Mouse (Mus musculus): ENCODE data around the gene Sec22b. TPM values are rescaled to one million over a fixed set of nuclear protein-coding genes. Genes with fewer than 3 reads are reported as not detected.

Sec22b gene
- total RNA-seq, 1 experiment from 2014 or later: 129 TPM

GRCm38 (mm10) chr3:97940511-97941204 is 39.7 kb downstream of the Sec22b start:
- no peak for DNase-seq

DNA sequence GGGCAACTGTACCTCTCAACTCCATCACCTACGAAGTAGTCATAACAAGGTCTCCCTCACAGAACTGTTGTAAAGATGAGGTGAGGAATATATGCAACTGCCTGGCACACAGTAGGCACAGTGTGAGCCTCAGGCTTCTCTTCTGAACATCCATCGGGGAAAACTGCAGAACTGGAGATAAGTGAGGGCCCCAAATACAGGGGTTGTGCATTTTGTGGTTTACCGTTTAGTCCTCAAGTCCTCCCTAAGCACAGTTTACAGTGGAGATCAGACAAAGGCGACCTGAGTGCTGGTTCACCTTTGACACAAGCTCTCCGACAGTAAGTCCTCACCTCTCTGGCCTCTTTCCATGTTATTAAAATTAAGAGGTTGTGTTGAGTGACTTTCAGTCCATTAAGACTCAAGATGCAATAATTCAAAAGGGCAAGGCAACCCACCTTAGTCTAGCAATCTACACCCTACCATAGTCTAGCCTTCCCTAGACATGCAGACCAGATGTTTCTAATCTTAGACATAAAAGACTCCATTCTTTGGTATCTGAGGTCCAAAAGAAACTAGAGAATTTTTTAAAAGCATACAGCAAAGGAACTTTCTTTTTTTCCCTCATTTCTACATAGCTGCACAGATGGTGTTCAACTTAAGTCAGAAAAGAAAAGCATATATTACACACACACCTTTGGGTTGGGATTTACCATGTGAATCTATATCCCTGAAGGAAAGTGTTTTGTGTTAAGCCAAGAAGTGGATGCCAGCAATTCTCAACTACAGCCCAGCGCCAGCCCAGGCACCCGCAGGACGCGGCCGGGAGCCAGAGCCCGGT is 40.7 kb downstream of the Sec22b start:
- no peak for DNase-seq

DNA sequence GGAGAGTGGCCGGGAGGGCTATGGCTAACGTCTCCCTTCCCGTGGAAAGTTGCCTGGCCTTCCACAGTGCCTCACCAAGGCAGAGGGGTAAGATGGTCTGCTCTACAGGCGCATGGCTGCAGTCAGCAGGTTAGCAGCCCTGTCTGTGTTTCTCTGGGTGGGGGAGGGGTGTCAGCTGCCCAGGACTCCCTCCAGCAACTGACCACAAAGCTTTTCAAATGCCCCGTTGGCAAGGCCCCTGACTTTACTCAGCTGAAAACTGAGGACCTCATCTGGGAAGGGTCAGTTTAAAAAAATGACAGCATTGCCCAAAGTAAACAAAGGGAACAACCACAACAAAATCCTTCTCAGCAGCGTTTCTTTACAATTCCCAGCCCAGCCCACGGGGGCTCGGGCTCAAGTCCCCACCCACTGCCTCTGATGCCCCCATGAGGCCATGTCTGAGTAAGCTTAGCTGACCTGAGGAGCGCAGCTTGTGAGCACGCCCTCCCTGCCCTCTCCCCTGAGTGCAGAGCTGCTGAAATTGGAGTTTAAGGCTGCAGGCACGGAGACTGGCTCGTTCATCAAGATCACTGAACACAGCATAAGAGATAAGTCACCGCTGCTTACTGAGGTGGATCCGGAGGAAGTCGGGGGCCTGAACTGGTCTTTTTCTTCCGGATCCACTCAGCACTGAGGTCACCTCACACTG is 41.4 kb downstream of the Sec22b start:
- DNase-seq: peak; percentile 8

DNA sequence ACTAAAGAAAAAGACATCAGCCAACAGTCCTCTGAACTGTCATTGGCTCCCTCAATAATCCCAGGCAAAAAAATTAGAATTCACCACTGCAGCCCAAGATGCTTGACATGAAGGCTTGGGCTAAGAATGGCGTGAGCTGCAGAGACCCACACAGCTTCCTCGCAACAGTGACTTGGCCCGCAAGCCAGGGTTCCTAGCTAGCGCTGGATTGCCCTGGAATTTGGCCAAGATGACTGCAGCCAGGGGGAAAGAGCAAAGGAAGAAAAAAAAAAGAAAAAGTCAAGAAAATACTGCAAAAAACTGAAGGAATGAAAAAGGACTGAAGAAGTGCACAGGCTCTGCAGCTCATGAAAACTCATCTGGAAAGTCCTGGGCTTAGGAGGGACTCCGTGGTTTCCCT is 43.5 kb downstream of the Sec22b start:
- DNase-seq: peak; percentile 28

DNA sequence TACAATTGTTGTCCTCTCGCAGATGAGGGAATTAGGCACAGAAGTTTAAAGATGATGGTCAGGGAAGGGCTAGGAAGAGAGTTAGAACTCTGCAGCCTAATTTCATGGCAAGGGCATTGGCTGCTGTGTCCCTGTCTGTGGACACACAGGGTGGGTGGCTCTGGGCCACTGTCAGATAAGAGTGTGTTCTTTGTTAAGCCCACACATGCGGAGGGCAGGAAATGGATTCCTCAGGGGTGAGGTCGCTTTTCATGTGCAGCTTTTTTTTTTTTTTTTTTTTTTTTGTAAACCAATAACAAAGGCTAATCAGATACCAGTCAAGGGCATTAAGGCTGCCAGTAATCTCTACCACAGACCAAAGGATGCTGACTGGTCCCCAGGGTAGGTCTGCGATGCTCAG is 45.4 kb downstream of the Sec22b start:
- no peak for DNase-seq

- DNase-seq: no peak
Measured at GRCm38 (mm10) chr3:97948518-97948917, 47.5 kb downstream of the Sec22b start.

DNA sequence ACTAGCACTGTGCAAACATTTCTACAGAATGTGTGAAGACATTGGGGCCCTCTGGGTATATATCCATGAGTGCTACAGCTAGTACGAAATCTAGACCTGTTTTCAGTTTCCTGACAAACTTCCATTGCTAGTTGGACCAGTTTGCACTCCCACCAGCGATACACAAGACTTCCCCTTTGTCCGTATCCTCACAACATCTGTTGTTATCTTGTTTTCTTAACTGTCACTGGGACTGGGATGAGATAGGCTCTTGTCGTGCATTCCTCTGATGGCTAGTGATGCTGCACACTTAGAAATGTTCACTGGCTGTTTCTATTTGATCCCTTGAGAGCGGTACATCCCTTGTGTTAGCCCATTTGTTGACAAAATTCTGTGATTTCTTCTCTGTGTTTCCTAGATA is 49.0 kb downstream of the Sec22b start:
- no peak for DNase-seq

DNA sequence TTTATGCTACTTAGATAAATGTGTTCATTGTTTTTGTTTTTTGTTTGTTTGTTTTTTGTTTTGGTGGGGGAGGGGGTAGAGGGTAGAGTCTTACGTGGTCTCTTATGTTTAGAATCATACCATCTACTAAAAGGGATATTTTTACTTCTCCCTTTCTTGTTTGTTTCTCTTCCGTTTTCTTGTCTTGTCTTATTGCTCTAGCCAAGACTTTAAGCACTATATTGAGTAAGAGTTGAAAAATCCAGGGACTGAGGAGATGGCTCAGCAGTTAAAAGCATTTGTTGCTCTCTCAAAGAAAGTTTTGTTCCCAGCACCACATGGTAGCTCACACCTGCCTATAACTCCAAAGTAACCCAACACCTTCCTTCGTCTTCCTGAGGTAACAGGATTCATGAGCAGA is 50.1 kb downstream of the Sec22b start:
- no peak for DNase-seq

DNA sequence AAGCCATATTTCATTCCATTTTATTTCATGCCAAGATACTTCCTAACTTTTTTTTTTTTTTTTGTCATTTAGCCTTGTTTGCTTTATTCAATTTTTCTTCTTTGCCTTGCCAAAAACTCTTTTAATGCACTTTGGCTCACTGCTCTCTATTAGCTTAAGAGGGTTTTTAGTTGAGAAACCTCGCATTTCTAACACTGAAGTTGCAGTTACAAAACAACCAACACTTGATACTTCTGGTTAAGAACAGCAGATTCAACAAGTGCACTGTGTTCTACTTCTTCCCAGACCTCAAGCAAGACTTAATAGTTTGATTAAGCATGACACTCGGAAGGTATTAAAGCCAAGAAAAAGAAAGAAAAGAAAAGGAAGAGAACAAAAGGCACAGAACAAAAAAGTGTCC is 52.2 kb downstream of the Sec22b start:
- DNase-seq: no peak

DNA sequence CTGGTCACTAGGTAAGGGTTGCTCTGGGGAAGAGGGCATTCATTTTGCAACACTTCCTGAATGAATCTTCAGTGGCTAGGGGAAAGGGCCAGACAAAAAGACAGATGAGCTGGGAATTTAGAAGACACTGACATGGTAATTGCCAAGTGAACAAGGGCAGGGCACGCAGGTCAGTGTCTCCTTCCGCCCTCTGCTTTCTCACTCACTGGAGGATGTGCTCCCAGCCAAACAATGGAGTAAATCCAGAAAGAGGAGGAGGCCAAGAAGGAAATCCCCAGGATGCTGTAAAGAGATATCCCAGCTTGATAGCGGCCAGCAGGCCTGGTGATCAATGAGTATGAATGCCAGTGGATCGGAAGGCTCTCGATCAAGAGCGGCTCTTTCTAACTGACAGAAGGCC is 55.3 kb downstream of the Sec22b start:
- DNase-seq: no peak

DNA sequence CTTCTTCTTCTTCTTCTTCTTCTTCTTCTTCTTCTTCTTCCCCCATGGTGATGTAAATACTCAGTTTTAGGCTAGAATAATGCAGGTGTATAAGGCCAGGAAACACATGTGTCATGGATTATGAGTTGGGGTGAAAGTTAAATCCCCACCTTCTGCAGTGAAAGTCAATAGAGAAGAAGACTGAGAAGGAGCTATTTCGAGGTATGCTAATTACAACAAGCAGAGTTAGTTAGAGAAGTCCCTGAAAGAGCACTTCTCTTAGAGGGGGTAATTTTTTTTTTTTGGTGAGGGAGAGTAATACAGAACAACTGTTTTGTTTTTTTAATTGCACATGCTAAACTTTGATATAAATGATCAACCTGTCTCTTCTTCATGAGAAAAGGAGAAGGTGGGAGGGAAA is 55.9 kb downstream of the Sec22b start:
- no peak for DNase-seq

- no peak for DNase-seq
Measured at GRCm38 (mm10) chr3:97960783-97961594, 60.0 kb downstream of the Sec22b start.

DNA sequence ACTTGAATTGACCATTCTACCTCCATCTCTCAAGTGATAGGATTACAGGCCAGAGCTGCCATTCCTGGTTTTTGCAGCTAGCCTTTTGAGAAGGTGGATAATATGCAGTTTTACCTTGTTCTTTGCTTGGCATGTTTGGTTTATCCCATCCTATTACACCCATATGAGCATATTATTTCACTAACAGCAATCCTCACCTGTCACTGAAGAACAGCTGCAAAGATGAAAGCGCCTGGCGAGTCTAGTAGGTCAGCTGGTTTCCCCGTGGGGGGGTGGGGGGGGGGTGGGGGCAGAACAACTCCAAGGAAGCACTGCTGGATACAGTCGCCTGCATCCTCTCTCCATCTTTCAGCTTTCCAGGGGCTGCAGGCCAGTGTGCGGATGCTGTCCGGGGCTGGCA is 61.0 kb downstream of the Sec22b start:
- no peak for DNase-seq

- DNase-seq: no peak
Measured at GRCm38 (mm10) chr3:97964878-97965353, 63.9 kb downstream of the Sec22b start.

DNA sequence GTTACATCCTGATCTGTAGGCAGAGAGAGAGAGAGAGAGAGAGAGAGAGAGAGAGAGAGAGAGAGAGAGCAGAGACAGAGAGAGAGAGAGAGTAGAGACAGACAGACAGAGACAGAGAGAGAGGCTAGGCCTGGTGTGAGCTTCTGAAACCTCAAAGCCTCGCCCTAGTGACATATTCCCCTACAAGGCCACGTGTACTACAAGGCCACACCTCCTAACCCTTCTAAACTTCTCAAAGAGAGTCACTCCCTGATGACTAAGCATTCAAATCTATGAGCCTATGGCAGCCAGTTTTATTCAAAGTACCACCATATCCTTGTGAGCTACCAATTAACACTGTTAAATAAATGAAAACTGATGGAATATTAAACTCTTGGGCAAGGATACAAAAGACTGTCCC is 66.6 kb downstream of the Sec22b start:
- no peak for DNase-seq

DNA sequence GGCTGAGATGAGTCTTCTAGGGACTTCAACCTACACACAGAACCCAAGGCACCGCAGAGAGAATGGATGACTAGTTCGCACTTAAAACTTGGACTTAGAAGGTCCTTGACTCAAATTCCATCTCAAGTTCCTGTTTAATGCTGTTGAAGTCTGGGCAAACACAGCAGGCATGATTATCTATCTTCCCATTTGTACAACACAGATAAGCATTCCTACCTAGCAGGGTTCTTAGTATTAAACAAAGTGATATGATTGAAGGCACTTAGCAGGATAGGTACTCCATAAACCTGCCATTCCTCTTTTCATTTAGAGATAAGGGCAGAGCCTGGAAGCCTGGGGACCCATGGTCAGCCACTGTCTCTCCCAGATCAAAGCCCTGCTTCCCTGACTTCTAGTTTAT is 67.2 kb downstream of the Sec22b start:
- no peak for DNase-seq

DNA sequence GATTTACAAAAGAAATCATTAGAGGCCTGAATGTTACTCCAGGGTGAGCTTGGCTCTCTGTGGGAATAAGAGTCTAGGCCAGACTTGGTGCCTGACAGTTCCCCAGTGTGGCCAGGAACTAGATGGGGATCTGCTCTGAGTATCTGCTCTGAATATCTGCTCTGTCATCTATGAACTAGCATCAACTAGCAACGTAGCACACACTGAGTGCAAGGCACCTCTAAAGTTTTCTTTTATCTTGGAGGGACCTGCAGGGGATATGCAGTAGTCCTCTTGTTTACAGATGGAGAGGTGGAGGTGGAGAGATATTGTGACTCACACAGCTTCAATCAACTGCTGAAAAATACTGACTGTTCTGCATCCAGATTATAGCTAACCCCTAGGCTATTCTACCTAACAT is 68.0 kb downstream of the Sec22b start:
- DNase-seq: no peak

GRCm38 (mm10) chr3:97971117-97971516 is 70.1 kb downstream of the Sec22b start:
- DNase-seq: no peak

GRCm38 (mm10) chr3:97972200-97972599 is 71.2 kb downstream of the Sec22b start:
- DNase-seq: no peak

- DNase-seq: no peak
Measured at GRCm38 (mm10) chr3:97972707-97973106, 71.7 kb downstream of the Sec22b start.
